Mouse (Mus musculus) kidney, embryonic 15.5 days (tissue): ENCODE data around the gene Lamb2. TPM values are rescaled to one million over a fixed set of nuclear protein-coding genes. Genes with fewer than 3 reads are reported as not detected.

Experiments used
- ATAC-seq: fragments of 200-750 bp; cut with Nextera tagmentation; replicated peaks from 2 replicates; pipeline ENCODE4 v1.8.0; 2017; ENCODE audit warnings: moderate TSS enrichment; ENCODE audit not compliant: low FRiP score
- H3K27ac ChIP-seq: fragments of 300-500 bp; sonication (generic); 2 replicates; pipeline ENCODE4 v1.5.1; 2015; ENCODE audit warnings: mild to moderate bottlenecking, inconsistent platforms
- H3K27me3 ChIP-seq: fragments of 300-500 bp; sonication (generic); 2 replicates; pipeline ENCODE4 v1.6.1; 2015; ENCODE audit warnings: inconsistent platforms
- H3K36me3 ChIP-seq: fragments of 300-500 bp; sonication (generic); 2 replicates; pipeline ENCODE4 v1.6.1; 2015; ENCODE audit warnings: inconsistent platforms
- H3K4me1 ChIP-seq: fragments of 300-500 bp; sonication (generic); 2 replicates; pipeline ENCODE4 v1.6.1; 2015; ENCODE audit warnings: inconsistent platforms
- H3K4me2 ChIP-seq: fragments of 300-500 bp; sonication (generic); 2 replicates; pipeline ENCODE4 v1.6.1; 2015; ENCODE audit warnings: moderate library complexity, mild to moderate bottlenecking, inconsistent platforms
- H3K4me3 ChIP-seq: fragments of 300-500 bp; sonication (generic); replicated peaks from 2 replicates; pipeline ENCODE4 v1.5.1; 2015; ENCODE audit warnings: mild to moderate bottlenecking, inconsistent platforms
- H3K9ac ChIP-seq: fragments of 300-500 bp; sonication (generic); 2 replicates; pipeline ENCODE4 v1.6.1; 2015; ENCODE audit warnings: mild to moderate bottlenecking, inconsistent platforms
- H3K9me3 ChIP-seq: fragments of 300-500 bp; sonication (generic); replicated peaks from 2 replicates; pipeline ENCODE4 v1.6.1; 2016; ENCODE audit warnings: inconsistent platforms
- WGBS: fragments of 180-500 bp; shearing (Covaris S2); methylation state at CpG from one replicate; pipeline ENCODE4 v1.1.7; 2015; ENCODE audit warnings: mixed read lengths; 5-methylcytosine and 5-hydroxymethylcytosine counted together
- polyA plus RNA-seq: library from polyadenylated mRNA; unstranded; fragments of >200 nt; fragmentation: Nextera tagmentation; extraction: Ambion mirVana; gene quantifications from 2 replicates; pipeline ENCODE4 v1.2.1, GENCODE M21; 2015

Lamb2 gene
- 48.8 and 56.6 TPM in 2 replicates for polyA plus RNA-seq

DNA sequence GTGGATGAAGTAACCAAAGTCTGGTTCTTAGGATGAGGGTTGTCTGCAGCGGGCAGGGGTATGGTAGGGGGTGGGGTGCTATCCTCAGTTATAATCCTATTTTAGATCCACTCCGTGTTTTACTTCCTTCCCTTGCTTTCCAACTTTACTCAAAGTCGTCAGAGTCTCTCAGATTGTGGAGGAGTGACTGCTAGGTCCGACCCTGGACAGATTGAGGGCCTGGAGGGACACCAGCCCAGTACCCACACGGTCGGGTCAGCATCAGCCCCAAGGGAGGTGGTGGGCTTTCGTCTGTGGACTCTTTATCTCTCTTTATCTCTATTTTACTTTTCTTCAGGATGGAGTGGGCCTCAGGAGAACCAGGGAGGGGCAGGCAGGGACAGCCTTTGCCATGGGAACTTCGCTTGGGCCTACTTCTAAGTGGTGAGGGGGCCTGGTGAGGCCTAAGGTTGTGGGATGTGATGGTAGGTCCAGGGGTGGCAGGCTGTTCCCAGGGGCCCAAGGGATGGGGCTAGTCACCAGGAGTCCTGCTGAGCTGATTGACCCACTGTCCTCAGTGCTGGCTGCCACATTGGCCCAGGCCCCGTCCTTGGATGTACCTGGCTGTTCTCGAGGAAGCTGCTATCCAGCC lies at the start of gene Lamb2:
TSS of gene Lamb2 (plus strand) at position 16 of the 631 bp plus-strand sequence.
- Histone ChIP-seq H3K4me2 (peak within 1 kb of the TSS; percentile 69), H3K4me3 (peak within 1 kb of the TSS; percentile 60), H3K27ac (peak within 1 kb of the TSS; percentile 93), H3K9me3 (no peaks in the 10 kb centered on the region), H3K36me3 (peaks cover 41% of the 10 kb centered on the region), H3K9ac (peak within 1 kb of the TSS; percentile 55), H3K27me3 (no peaks in the 10 kb centered on the region), H3K4me1 (peaks cover 29% of the 10 kb centered on the region)
- ATAC-seq: peak; percentile 70
- WGBS: 6% methylated on average over 10 of the region's 10 CpGs

DNA sequence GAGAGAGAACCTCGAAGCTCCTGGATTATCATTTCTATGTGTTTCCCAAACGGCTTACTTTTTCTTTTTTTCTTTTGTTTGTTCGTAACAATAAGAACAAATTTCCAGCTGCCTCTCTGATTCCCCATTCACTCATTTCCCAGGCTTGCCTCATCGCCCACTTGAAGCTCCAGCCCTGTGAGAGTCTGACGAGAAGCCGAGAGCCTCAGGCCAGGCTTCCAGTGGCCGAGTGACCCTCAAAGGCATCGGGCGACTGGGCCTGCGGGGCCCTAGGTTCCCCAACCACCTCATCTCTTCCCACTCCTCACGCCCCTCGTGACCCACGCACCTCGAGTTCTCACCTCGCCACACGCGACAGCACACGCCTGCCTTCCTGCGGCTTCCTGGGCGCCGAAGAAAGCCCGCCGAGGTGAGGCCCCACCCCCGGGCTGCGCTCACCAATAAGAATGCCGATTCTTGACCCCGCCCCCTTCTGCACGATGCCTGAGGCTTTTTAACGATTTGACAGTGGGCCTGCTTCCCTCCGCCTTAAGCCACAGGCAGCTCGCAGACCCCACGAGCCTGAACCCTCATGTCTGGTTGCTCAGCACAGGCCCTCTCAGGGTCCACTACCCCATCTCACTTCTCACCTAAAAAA lies 48.0 kb upstream of the Lamb2 start:
- Histone ChIP-seq H3K27me3 (no peaks in the 10 kb centered on the region), H3K27ac (no peak overlapping the region), H3K9me3 (no peaks in the 10 kb centered on the region), H3K4me2 (peak overlapping the region; percentile 63), H3K9ac (peak overlapping the region; percentile 41; the same call in 1 of the 2 replicates), H3K36me3 (no peaks in the 10 kb centered on the region), H3K4me3 (peak overlapping the region; percentile 37), H3K4me1 (0 out of 2 replicates have a peak, but pooled peaks cover 5% of the 10 kb centered on the region)
- peak; percentile 73 for ATAC-seq
- WGBS: 46% methylated on average over 32 of the region's 32 CpGs

DNA sequence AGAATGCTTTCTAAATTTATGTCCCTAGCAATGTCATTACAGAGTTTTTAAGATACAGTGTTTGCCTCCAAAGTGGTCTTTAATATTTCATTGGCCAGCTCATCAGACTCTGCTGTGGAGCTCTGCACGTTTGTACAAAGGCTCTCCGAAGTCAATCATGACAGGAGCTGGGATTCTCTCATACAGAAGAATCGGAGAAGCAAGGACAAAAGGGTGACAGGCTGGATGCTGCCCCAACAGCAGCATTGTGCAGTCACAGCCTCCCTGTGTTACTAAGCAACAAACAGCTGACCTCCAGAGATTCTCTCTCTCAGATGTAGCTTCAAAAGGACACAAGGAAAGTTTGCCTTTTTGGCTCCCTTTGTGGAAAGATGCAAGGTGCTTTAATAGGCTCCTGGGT lies 43.4 kb upstream of the Lamb2 start, which contains the start of gene BC048562:
TSS of gene BC048562 (plus strand) at position 301 of the 400 bp plus-strand sequence.
- Histone ChIP-seq H3K4me2 (no peak within 1 kb of the TSS), H3K9ac (no peak within 1 kb of the TSS), H3K9me3 (no peaks in the 10 kb centered on the region), H3K36me3 (no peaks in the 10 kb centered on the region), H3K27me3 (no peaks in the 10 kb centered on the region), H3K27ac (no peak within 1 kb of the TSS), H3K4me3 (no peak within 1 kb of the TSS), H3K4me1 (0 out of 2 replicates have a peak, but pooled peaks cover 5% of the 10 kb centered on the region)
- no peak for ATAC-seq
- 76% methylated on average over 3 of the region's 3 CpGs for WGBS

DNA sequence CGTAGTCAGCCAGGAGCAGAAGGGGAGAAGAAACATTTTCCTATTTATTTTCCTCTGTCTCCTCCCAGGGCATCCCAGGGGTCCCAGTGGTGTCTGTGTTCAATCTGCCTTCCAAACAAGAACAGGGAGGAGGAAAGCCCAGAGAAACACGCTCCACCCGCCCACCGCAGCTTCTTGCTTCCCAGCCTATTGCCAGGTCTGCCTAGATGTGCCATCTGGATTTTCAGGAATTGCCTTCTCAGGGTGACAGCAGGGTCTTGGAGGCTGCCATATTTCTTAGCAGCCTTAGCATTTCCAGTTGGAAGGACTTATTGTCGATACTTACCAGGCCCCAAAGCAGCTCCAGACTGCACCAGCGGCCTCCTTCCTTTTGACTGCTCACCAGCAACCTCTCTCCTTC lies 40.4 kb upstream of the Lamb2 start:
- H3K36me3 ChIP-seq: no peaks in the 10 kb centered on the region
- H3K4me2 ChIP-seq: no peak overlapping the region
- H3K9ac ChIP-seq: no peak overlapping the region
- no peak for ATAC-seq
- no peaks in the 10 kb centered on the region for H3K9me3 ChIP-seq
- no peak overlapping the region for H3K4me3 ChIP-seq
- 78% methylated on average over 6 of the region's 6 CpGs for WGBS
- no peaks in the 10 kb centered on the region for H3K27me3 ChIP-seq
- no peaks in the 10 kb centered on the region for H3K4me1 ChIP-seq
- H3K27ac ChIP-seq: no peak overlapping the region

DNA sequence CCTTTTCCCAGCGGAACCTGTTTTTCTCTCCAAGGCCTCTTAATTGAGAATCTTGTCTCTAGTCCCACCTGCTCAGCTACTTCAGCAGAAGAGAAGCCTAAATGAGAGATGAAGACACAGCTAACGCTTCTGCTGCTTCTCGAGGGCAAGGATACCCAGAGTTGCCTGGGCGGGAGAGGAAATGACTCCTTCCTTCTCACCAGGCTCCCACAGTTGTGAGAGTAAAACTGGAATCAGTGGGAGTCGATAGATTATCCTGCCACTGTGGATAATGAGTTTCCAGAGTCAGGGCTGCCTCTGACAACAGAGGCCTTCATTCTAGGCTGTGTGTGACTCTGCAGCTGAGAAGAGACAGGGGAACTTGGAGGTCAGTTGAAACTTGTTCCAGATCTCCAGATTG lies 39.1 kb upstream of the Lamb2 start:
- no peak for ATAC-seq
- H3K4me1 ChIP-seq: 0 out of 2 replicates have a peak, but pooled peaks cover 3% of the 10 kb centered on the region
- H3K27ac ChIP-seq: no peak overlapping the region
- no peaks in the 10 kb centered on the region for H3K27me3 ChIP-seq
- no peak overlapping the region for H3K4me3 ChIP-seq
- H3K36me3 ChIP-seq: no peaks in the 10 kb centered on the region
- 66% methylated on average over 5 of the region's 5 CpGs for WGBS
- H3K9ac ChIP-seq: no peak overlapping the region
- no peaks in the 10 kb centered on the region for H3K9me3 ChIP-seq
- no peak overlapping the region for H3K4me2 ChIP-seq

DNA sequence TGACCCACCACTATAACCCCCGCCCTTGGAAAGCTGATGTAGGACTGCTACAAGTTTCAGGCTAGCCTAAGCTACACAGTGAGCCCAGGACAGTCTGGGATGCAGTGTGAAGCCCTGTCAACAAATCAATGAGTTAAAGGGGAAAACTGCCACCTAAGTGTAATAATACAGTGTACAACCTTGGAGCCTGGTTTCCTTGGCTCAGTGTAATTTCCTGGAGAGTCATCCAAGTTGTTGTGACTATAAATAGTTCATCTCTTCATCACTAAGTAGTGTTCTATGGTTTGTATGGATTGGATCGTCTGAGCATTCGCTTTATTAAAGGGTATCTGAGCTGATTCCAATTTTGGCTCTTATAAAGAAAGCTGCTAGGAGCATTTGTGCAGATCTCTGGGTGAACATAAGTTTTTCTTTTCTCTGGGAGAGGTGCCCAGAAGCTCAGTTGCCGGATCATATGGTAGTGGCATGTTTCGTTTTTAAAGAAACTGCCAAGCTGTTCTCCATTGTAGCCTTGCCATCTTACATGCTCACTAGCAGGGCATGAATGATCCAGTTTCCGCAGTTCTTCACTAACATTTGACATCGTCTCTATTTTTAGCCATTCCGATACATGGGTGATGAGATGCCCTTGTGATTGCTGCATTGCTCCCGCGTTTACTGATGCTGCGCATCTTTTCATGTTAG lies 38.2 kb upstream of the Lamb2 start:
- no peaks in the 10 kb centered on the region for H3K9me3 ChIP-seq
- H3K4me1 ChIP-seq: 0 out of 2 replicates have a peak, but pooled peaks cover 3% of the 10 kb centered on the region
- no peak overlapping the region for H3K4me3 ChIP-seq
- WGBS: 89% methylated on average over 11 of the region's 11 CpGs
- no peak overlapping the region for H3K9ac ChIP-seq
- no peaks in the 10 kb centered on the region for H3K36me3 ChIP-seq
- no peak overlapping the region for H3K4me2 ChIP-seq
- no peaks in the 10 kb centered on the region for H3K27me3 ChIP-seq
- ATAC-seq: no peak
- H3K27ac ChIP-seq: no peak overlapping the region

DNA sequence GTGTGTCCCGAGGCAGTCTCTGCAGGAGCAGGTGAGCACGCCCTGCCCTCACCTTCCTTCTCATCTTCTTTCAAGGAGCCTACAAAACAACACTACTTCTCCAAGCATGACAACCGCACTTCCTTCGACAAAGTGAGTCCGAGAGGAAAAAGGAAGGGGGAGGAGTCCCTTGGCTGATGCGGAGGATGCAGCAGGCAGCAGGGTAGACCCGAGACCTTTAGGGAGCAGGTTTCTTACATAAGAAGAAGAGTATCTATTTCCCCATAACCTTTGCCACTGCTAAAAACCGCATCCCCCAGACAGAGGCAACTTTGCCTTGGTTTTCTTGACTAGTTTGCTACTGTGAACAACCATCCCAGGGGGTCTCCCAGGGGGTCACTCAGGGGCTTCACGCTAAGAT lies 34.4 kb upstream of the Lamb2 start:
- H3K4me2 ChIP-seq: no peak overlapping the region
- H3K4me1 ChIP-seq: peaks cover 11% of the 10 kb centered on the region
- no peak overlapping the region for H3K27ac ChIP-seq
- ATAC-seq: no peak
- 52% methylated on average over 9 of the region's 9 CpGs for WGBS
- no peaks in the 10 kb centered on the region for H3K9me3 ChIP-seq
- no peaks in the 10 kb centered on the region for H3K27me3 ChIP-seq
- no peak overlapping the region for H3K9ac ChIP-seq
- H3K4me3 ChIP-seq: no peak overlapping the region
- H3K36me3 ChIP-seq: peaks cover 11% of the 10 kb centered on the region; the same call in 1 of the 2 replicates

DNA sequence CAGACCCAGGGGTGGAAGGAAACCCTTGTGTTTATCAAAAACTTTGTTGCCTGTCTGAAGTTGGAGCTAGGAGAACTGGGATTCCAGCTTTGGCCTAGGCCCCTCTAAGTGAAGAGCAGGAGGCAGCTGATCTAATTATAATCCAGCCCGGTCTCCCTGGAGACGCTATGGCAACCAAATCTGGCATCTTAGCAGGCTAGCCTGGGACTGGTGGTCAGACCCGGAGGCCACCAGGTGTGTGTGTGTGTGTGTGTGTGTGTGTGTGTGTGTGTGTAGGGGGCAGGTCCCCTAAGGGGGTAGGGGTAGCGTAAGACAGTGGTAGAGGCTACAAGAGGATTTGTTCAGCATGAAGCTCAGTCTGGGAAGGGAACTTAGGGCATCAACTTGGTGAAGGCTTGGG lies 29.7 kb upstream of the Lamb2 start:
- no peak overlapping the region for H3K9ac ChIP-seq
- peaks cover 46% of the 10 kb centered on the region for H3K4me1 ChIP-seq
- 52% methylated on average over 4 of the region's 4 CpGs for WGBS
- H3K36me3 ChIP-seq: peaks cover 11% of the 10 kb centered on the region; the same call in 1 of the 2 replicates
- H3K9me3 ChIP-seq: no peaks in the 10 kb centered on the region
- H3K27me3 ChIP-seq: no peaks in the 10 kb centered on the region
- no peak overlapping the region for H3K4me3 ChIP-seq
- peak overlapping the region; percentile 98; the same call in 1 of the 2 replicates for H3K4me2 ChIP-seq
- no peak for ATAC-seq
- peak overlapping the region; percentile 54 for H3K27ac ChIP-seq

DNA sequence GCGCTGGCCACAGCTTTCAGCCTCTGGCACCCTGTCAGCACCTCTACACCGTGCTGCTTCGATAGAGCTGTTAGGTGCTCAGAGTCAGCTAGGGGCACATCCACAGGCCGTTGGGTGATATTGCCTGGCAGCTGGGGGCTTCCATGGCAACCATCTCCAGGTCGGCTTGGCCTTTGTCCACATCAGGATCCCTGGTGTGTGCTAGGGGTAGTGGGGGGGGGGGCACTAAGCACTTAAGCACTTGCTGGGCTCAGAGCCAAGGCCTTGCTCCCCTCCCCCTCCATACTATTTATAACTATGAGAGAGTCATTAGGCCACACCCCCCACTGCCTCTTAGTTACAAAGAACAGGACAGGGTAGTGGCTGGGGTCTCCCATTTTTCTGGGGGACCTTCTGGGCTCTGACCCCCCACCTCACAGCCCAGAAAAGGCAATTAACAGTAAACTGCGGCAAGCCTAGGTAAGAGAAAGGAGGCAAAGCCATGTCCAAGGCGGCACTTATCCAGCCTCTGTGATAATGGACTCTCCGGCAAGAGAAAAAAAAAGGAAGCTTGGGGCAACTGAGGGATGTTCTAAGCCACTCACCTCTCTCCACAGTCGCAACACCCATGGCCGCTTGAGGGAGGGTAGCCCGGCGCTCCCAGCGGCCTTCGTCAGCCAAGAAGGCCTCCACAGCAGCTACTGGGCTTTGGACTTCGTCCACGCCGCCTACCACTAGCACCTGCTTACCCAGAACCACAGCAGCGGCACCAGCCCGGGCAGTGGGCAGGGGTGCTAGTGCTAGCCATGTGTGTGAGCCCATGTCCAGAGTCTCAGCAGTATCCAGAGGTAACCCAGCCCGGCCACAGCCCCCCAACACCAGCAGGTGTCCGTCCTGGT lies 29.0 kb upstream of the Lamb2 start:
- Histone ChIP-seq H3K9me3 (no peaks in the 10 kb centered on the region), H3K4me2 (peak overlapping the region; percentile 98), H3K36me3 (peaks cover 11% of the 10 kb centered on the region; the same call in 1 of the 2 replicates), H3K4me1 (peaks cover 42% of the 10 kb centered on the region), H3K27me3 (no peaks in the 10 kb centered on the region), H3K27ac (peak overlapping the region; percentile 54), H3K4me3 (0 out of 2 replicates have a peak overlapping the region, but pooled peaks have one; percentile 69), H3K9ac (no peak overlapping the region)
- WGBS: 67% methylated on average over 21 of the region's 21 CpGs
- peak; percentile 14; the same call in 1 of the 2 replicates for ATAC-seq

DNA sequence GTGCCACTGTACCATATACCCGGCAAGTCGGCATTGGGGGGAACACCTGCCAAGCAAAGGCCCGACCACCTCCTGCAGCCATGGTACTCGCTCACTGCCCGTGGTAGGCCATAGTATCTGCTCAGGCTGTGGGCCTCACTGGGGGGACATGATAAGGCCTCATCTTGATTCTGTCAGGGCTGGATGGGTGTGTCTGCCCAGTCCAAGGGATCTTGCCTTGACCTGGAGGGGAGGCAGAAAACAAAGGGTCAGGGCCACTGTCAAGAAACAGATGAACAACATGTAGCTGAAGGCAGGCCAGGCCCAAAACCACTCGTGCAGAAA lies 28.4 kb upstream of the Lamb2 start:
- Histone ChIP-seq H3K27me3 (no peaks in the 10 kb centered on the region), H3K9ac (no peak overlapping the region), H3K36me3 (peaks cover 11% of the 10 kb centered on the region; the same call in 1 of the 2 replicates), H3K4me3 (0 out of 2 replicates have a peak overlapping the region, but pooled peaks have one; percentile 69), H3K4me1 (peaks cover 42% of the 10 kb centered on the region), H3K27ac (0 out of 2 replicates have a peak overlapping the region, but pooled peaks have one; percentile 54), H3K9me3 (no peaks in the 10 kb centered on the region), H3K4me2 (peak overlapping the region; percentile 98)
- WGBS: 76% methylated on average over 6 of the region's 6 CpGs
- ATAC-seq: no peak

DNA sequence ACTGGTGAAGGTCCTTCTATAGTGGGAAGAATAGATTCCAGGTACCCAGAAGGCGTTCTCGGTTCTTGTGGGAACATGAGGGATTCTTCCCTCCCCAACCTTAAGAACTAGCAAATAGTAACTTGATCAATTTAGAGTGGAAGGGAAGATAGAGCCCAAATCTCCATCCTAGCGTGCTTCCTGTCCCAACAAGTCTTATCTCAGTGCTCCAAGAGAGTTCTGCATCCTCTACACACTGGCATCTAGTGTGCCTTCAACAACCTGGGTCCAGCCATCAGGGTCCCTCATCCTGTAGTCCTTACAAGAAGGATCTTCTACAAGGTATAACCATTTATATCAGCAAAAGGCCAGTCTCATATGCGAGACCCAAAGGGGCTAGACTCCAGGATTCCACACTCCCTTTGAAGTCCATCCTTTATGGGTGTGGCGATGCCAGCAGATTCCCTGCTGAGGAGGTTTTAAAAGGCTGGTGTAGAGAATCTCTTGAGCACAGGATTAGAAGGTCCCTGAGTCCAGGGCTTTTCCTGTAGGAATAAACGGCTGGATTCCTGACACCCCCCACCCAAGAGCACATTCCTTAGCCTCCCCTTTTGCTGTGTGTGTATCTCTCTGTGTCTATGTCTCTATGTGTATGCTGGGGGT lies 27.9 kb upstream of the Lamb2 start:
- Histone ChIP-seq H3K4me2 (peak overlapping the region; percentile 98), H3K4me3 (peak overlapping the region; percentile 69), H3K27me3 (no peaks in the 10 kb centered on the region), H3K9ac (peak overlapping the region; percentile 67), H3K27ac (peak overlapping the region; percentile 81), H3K9me3 (no peaks in the 10 kb centered on the region), H3K36me3 (peaks cover 11% of the 10 kb centered on the region; the same call in 1 of the 2 replicates), H3K4me1 (peaks cover 42% of the 10 kb centered on the region)
- no peak for ATAC-seq
- 51% methylated on average over 6 of the region's 6 CpGs for WGBS
